Mouse (Mus musculus) adrenal gland, postnatal 10 days (tissue): ENCODE measurements around the gene Abcb6. TPM values are rescaled to one million over a fixed set of nuclear protein-coding genes. Genes with fewer than 3 reads are reported as not detected.
A peak's percentile ranks its signal among the peaks of the same experiment; 100 is the strongest.

ENCODE experiments used
- DNase-seq: peaks from one replicate; pipeline ENCODE4 v3.0.0; 2021; ENCODE audit warnings: mixed read lengths
- total RNA-seq, 2 experiments: library from RNA; stranded (reverse); gene quantifications; 2 replicates each; pipeline ENCODE4 v1.2.3; 2021

Abcb6 gene
- total RNA-seq, 2 experiments from 2014 or later, result 46.7 to 55.3 TPM

DNA sequence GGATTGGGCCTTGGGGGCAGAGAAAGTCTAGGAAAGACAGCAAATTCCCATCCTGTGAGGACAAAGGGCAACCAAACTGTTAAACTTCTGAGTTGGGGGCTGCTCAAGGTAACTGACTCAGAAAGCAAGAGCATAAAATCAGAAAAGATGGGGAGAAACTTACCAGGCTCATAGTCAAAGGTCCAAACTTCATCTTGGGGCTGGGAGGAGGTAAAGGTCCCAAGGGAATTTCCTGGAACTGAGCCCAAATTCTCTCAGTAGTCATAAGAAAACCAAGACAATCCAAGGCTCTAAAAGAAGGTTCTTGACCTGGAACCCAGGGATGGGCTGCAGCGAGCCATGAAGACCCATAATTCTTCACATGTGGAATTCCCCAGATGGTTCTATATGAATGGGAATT is 21.0 kb upstream of the Abcb6 start:
- no peak for DNase-seq

DNA sequence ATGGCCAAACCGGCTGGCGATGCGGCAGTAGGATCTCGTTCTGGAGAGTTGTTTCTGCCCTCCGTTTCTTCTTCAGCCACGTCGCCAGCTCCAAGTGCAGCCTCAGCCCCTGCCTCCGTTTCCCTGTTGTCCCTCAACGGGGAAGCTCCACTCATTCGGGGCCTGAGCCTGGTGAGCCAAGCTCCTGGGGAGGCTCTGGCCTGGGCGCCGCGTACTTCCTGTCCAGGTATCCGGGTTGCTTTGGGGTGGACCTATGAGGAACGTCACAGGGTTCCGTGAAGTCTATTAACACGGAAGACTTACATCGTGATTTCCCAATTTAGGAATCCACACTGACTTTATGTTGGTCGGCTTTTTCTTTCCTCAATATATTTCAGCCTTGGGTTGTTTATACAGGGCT is 12.3 kb upstream of the Abcb6 start:
- DNase-seq, result peak; percentile 70

DNA sequence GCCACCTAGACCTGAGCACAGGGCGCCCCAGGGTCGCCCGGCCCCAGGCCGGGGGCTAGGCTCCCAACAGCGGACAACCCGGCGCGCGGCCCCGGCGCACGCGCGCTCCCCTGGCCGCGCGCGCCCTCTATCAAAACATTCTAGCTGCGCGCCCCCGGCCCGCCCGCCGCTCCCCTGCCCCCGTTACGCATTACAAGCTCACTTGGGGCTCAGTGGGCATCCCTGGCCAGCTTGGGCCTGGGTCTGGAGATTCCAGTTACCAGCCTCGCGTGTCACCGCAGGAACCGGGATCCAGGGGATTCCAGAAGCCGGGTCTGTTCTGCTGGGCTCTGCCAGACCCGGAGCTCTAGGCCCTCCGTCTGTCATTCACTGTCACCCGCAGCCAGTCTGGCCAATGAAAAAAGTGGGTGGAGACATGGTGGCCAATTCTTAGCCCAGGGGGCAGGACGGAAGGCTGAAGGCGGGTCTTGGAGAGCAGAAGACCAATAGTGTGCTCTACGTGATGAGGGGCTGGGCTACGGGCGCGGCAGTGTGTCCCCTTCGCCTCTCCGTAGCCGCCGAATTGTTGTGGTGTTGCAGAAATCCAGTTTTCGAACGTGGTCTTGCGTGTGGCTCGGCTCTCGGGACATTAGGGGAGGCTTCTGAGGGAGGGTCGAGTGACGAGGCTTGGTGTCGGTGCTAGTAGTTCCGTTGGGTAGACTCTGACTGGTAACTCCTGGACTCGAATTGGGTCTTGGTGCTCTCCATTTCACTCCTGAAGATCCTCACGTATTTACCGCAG is 11.6 kb upstream of the Abcb6 start, which contains the start of the genes Ankzf1 and Atg9a:
Ankzf1 (plus strand) TSS at position 530 of the 781 bp plus-strand sequence.
Atg9a (minus strand) TSS at position 575 of the 781 bp plus-strand sequence.
- DNase-seq, result peak; percentile 94

- DNase-seq, result no peak
These were observed 11.0 kb upstream of the Abcb6 start for GRCm38 (mm10) chr1:75191258-75191621.

GRCm38 (mm10) chr1:75190577-75190976 is 10.4 kb upstream of the Abcb6 start:
- no peak for DNase-seq

GRCm38 (mm10) chr1:75187914-75188483 is 7.8 kb upstream of the Abcb6 start:
- no peak for DNase-seq

GRCm38 (mm10) chr1:75187126-75187525 is 6.9 kb upstream of the Abcb6 start:
- DNase-seq, result no peak

DNA sequence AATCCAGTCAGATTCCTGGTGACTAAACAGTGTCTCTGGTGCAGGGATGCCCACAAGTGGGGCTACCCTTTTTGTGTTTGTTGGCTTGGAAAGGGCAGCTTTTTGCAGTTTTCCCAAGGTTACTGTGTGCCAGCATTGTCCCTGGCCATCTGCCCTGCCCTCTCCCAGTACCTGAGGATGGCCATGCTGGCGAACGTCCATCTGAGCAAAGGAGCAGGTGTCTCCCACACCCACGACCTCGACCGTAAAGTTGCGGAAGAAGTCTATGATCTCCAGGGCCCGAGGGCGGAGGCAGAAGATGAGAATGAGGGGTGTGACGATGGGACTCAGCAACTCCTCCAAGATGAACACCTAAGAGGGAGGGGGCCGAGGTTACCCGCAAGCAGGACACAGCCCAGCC is 5.3 kb upstream of the Abcb6 start:
- no peak for DNase-seq

- DNase-seq, result no peak
These were observed 2.0 kb upstream of the Abcb6 start for GRCm38 (mm10) chr1:75182160-75182559.

DNA sequence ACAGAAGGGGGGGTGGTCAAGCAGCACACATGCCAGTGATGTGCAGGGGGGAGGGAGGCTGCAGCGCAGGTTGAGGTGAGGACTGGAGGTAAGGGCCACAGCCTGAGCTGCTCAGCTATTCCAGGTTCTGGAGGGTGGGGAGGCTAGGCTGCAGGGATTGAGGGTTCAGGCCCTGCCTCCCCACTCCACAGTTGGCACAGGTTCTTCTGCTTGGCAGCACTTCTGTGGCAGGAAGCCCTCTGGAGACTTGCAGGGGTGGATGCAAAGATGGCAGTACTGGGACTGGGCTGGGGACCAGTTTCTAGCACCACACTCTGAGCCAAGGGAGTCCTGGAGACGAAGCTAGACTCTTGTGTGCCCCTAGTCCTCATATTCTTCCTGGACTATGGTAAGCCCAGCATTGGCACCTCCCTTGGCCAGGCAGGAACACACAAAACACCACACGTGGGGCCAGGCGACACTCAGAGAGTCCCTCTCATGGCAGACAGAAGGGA is 1.2 kb upstream of the Abcb6 start:
- DNase-seq, result no peak

GRCm38 (mm10) chr1:75180741-75181140 is 549 bp upstream of the Abcb6 start:
- DNase-seq, result no peak

- peak; percentile 65 for DNase-seq
These were observed 673 bp downstream of the Abcb6 start for GRCm38 (mm10) chr1:75179334-75180104.

- DNase-seq, result peak; percentile 98
These were observed 11.4 kb downstream of the Abcb6 start, which contains the start of gene Zfand2b for GRCm38 (mm10) chr1:75168472-75169464. TSS of gene Zfand2b (plus strand) at chr1:75168646.

GRCm38 (mm10) chr1:75168093-75168471 is 12.1 kb downstream of the Abcb6 start:
- DNase-seq, result no peak

GRCm38 (mm10) chr1:75160256-75160617 is 20.0 kb downstream of the Abcb6 start:
- DNase-seq, result no peak

- no peak for DNase-seq
These were observed 20.5 kb downstream of the Abcb6 start for GRCm38 (mm10) chr1:75159540-75160255.

DNA sequence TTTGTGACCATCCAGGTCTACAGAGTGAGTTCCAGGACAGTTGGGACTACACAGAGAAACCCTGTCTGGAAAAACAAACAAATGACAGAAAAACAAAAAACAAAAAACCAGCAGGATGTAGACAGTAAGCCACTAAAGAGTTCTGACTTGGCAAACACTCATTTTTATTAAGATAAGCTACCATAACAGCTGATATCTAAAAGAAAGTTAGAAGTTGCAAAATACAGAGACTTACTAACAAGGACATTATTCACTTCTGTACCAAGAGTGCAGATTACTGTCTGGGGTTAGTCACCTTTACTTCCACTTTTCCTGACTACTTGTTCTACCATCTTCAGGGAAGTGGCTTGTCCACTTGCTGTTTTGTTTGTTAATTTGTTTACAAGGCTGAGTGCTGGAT is 21.2 kb downstream of the Abcb6 start:
- no peak for DNase-seq

DNA sequence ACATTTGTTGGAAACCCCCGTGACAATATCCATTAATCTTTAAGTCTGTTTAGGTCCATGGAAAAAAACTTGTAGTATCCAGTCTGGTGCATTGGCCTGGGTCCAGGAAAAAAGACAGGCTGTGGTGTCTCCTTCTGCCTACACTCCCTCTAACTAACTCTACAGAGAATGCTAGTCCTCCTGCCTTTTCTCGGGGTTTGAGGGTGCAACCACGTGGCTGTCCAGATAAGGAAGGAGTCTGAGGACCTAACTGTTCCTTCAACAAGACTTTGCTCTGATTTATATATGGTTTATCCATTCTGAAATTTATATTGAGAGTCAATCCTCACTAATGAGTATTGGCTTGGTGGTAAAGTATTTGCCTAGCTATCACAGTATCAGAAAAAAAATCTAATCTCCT is 24.4 kb downstream of the Abcb6 start:
- DNase-seq, result no peak

DNA sequence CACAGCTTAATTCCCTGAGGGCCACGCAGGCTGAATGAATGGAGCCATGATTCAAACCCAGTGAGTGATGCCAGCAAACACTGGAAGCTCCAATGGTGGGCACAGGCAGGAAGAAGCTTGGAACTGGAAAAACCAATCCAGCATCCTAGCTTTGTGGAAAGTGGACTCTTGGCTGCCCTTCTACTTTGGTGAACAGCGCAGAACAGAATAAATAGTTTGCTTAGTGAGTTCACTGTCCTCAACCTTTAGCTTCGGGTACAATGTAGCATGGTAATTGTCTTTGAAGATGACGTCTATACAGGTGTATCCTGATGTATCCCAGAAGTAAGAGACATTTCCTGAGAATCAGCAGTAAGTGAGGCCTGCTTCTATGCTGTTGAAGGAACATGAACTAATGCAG is 31.5 kb downstream of the Abcb6 start:
- no peak for DNase-seq

GRCm38 (mm10) chr1:75147411-75148135 is 32.6 kb downstream of the Abcb6 start:
- no peak for DNase-seq
